Mouse (Mus musculus): ENCODE results near the gene Nup88. TPM values are rescaled to one million over a fixed set of nuclear protein-coding genes. Genes with fewer than 3 reads are reported as not detected.
"Not testable (repeated sequence)": the region's sequence is repeated elsewhere in the genome, so short reads cannot be mapped to it uniquely, and the experiment has no call there.

Gene Nup88
- polyA plus RNA-seq, 1 experiment, result 26.8 TPM

- no peak for DNase-seq
- Histone ChIP-seq H3K4me3 (replicated peaks; ENCODE audit: extremely low read depth, low read depth, low read length) (no peak overlapping the region), H3K4me1 (ENCODE audit: control insufficient read depth, insufficient read depth, low read length) (no peaks in the 10 kb centered on the region; the same call in 1 of the 2 replicates)
- TF ChIP-seq POLR2A (IDR thresholded peaks at IDR 0.05; ENCODE audit: borderline replicate concordance, extremely low read depth, low read depth, low read length) (no peak), CTCF (IDR thresholded peaks at IDR 0.05; ENCODE audit: insufficient read depth, low read length) (no peak)
- WGBS, result 76% methylated on average over 1 of the region's 1 CpGs
These were observed 27.2 kb downstream of the Nup88 start for GRCm38 (mm10) chr11:70942596-70942995.

- H3K4me1 ChIP-seq (ENCODE audit: control insufficient read depth, insufficient read depth, low read length), result no peaks in the 10 kb centered on the region
- no peak for DNase-seq
- TF ChIP-seq POLR2A (IDR thresholded peaks at IDR 0.05; ENCODE audit: borderline replicate concordance, extremely low read depth, low read depth, low read length) (no peak), CTCF (IDR thresholded peaks at IDR 0.05; ENCODE audit: insufficient read depth, low read length) (no peak)
- no peak overlapping the region for H3K4me3 ChIP-seq (replicated peaks; ENCODE audit: extremely low read depth, low read depth, low read length)
- 90% methylated on average over 7 of the region's 7 CpGs for WGBS
These were observed 34.5 kb downstream of the Nup88 start for GRCm38 (mm10) chr11:70935316-70935715.

GRCm38 (mm10) chr11:70931461-70931860, 38.3 kb downstream of the Nup88 start:
- WGBS, result 84% methylated on average over 5 of the region's 5 CpGs
- Histone ChIP-seq H3K4me3 (replicated peaks; ENCODE audit: extremely low read depth, low read depth, low read length) (no peak overlapping the region), H3K4me1 (ENCODE audit: control insufficient read depth, insufficient read depth, low read length) (no peaks in the 10 kb centered on the region)
- no peak for DNase-seq
- no peak for TF ChIP-seq POLR2A (IDR thresholded peaks at IDR 0.05; ENCODE audit: borderline replicate concordance, extremely low read depth, low read depth, low read length)
- no peak for TF ChIP-seq CTCF (IDR thresholded peaks at IDR 0.05; ENCODE audit: insufficient read depth, low read length)

GRCm38 (mm10) chr11:70919524-70919923, 50.2 kb downstream of the Nup88 start:
- no peak for DNase-seq
- H3K4me1 ChIP-seq (ENCODE audit: control insufficient read depth, insufficient read depth, low read length), result no peaks in the 10 kb centered on the region
- TF ChIP-seq CTCF (IDR thresholded peaks at IDR 0.05; ENCODE audit: insufficient read depth, low read length) (no peak), POLR2A (IDR thresholded peaks at IDR 0.05; ENCODE audit: borderline replicate concordance, extremely low read depth, low read depth, low read length) (no peak)
- WGBS, result 80% methylated on average over 4 of the region's 4 CpGs
- no peak overlapping the region for H3K4me3 ChIP-seq (replicated peaks; ENCODE audit: extremely low read depth, low read depth, low read length)

GRCm38 (mm10) chr11:70917896-70918295, 51.9 kb downstream of the Nup88 start:
- Histone ChIP-seq H3K4me3 (replicated peaks; ENCODE audit: extremely low read depth, low read depth, low read length) (no peak overlapping the region), H3K4me1 (ENCODE audit: control insufficient read depth, insufficient read depth, low read length) (no peaks in the 10 kb centered on the region)
- no peak for DNase-seq
- TF ChIP-seq POLR2A (IDR thresholded peaks at IDR 0.05; ENCODE audit: borderline replicate concordance, extremely low read depth, low read depth, low read length), result no peak
- WGBS, result 60% methylated on average over 2 of the region's 2 CpGs

- no peak overlapping the region for H3K4me3 ChIP-seq (replicated peaks; ENCODE audit: extremely low read depth, low read depth, low read length)
- DNase-seq, result no peak
- no peak for TF ChIP-seq CTCF (IDR thresholded peaks at IDR 0.05; ENCODE audit: insufficient read depth, low read length)
- TF ChIP-seq POLR2A (IDR thresholded peaks at IDR 0.05; ENCODE audit: borderline replicate concordance, extremely low read depth, low read depth, low read length), result no peak
- WGBS, result 79% methylated on average over 1 of the region's 1 CpGs
- no peaks in the 10 kb centered on the region for H3K4me1 ChIP-seq (ENCODE audit: control insufficient read depth, insufficient read depth, low read length)
These were observed 57.9 kb downstream of the Nup88 start for GRCm38 (mm10) chr11:70911920-70912319.

- Histone ChIP-seq H3K4me1 (ENCODE audit: control insufficient read depth, insufficient read depth, low read length) (0 out of 2 replicates have a peak, but pooled peaks cover 2% of the 10 kb centered on the region), H3K4me3 (replicated peaks; ENCODE audit: extremely low read depth, low read depth, low read length) (no peak overlapping the region)
- DNase-seq, result no peak
- TF ChIP-seq POLR2A (IDR thresholded peaks at IDR 0.05; ENCODE audit: borderline replicate concordance, extremely low read depth, low read depth, low read length) (no peak), CTCF (IDR thresholded peaks at IDR 0.05; ENCODE audit: insufficient read depth, low read length) (no peak)
- WGBS, result 89% methylated on average over 3 of the region's 3 CpGs
These were observed 58.5 kb downstream of the Nup88 start for GRCm38 (mm10) chr11:70911323-70911722.

- Histone ChIP-seq H3K4me3 (replicated peaks; ENCODE audit: extremely low read depth, low read depth, low read length) (no peak overlapping the region), H3K4me1 (ENCODE audit: control insufficient read depth, insufficient read depth, low read length) (0 out of 2 replicates have a peak, but pooled peaks cover 2% of the 10 kb centered on the region)
- WGBS, result 61% methylated on average over 3 of the region's 3 CpGs
- TF ChIP-seq CTCF (IDR thresholded peaks at IDR 0.05; ENCODE audit: insufficient read depth, low read length) (no peak), POLR2A (IDR thresholded peaks at IDR 0.05; ENCODE audit: borderline replicate concordance, extremely low read depth, low read depth, low read length) (no peak)
- no peak for DNase-seq
These were observed 63.1 kb downstream of the Nup88 start for GRCm38 (mm10) chr11:70906681-70907080.

- not testable (repeated sequence) for DNase-seq; H3K4me1 ChIP-seq (ENCODE audit: control insufficient read depth, insufficient read depth, low read length); H3K4me3 ChIP-seq (replicated peaks; ENCODE audit: extremely low read depth, low read depth, low read length)
- 75% methylated on average over 5 of the region's 5 CpGs for WGBS
These were observed 71.6 kb downstream of the Nup88 start for GRCm38 (mm10) chr11:70898182-70898581.

GRCm38 (mm10) chr11:70897680-70898079, 72.1 kb downstream of the Nup88 start:
- TF ChIP-seq POLR2A (IDR thresholded peaks at IDR 0.05; ENCODE audit: borderline replicate concordance, extremely low read depth, low read depth, low read length) (no peak), CTCF (IDR thresholded peaks at IDR 0.05; ENCODE audit: insufficient read depth, low read length) (no peak)
- no peak overlapping the region for H3K4me3 ChIP-seq (replicated peaks; ENCODE audit: extremely low read depth, low read depth, low read length)
- H3K4me1 ChIP-seq (ENCODE audit: control insufficient read depth, insufficient read depth, low read length), result no peaks in the 10 kb centered on the region; the same call in 1 of the 2 replicates
- DNase-seq, result no peak
- WGBS, result 60% methylated on average over 3 of the region's 3 CpGs

Other genes starting within 250 kb of the Nup88 start
- 1.4 and 2.3 TPM in 2 replicates for gene Zfp3, start 205.8 kb downstream of the Nup88 start, polyA plus RNA-seq (2012; rRNA removed)
- 2.6 and 3.5 TPM in 2 replicates for gene Scimp, start 157.4 kb downstream of the Nup88 start, polyA plus RNA-seq (2012; rRNA removed)
- gene Rabep1, start 125.2 kb downstream of the Nup88 start, polyA plus RNA-seq (2012; rRNA removed), result 3.4 TPM in 2 replicates
- 25.6 and 42.6 TPM in 2 replicates for gene Rpain, start 240 bp upstream of the Nup88 start, polyA plus RNA-seq (2012; rRNA removed)
- gene C1qbp, start 13.1 kb upstream of the Nup88 start, polyA plus RNA-seq (2012; rRNA removed), result 50.9 and 94.1 TPM in 2 replicates
- 16.3 and 20.5 TPM in 2 replicates for gene Dhx33, start 34.5 kb upstream of the Nup88 start, polyA plus RNA-seq (2012; rRNA removed)
- gene Mis12, start 49.6 kb upstream of the Nup88 start, polyA plus RNA-seq (2012; rRNA removed), result 3.2 and 5.1 TPM in 2 replicates
- 9.0 and 15.5 TPM in 2 replicates for gene Derl2, start 49.9 kb upstream of the Nup88 start, polyA plus RNA-seq (2012; rRNA removed)
- gene 6330403K07Rik, start 63.5 kb upstream of the Nup88 start, polyA plus RNA-seq (2012; rRNA removed), result 1.5 and 1.7 TPM in 2 replicates
- 0.10 TPM in 1 of 2 replicates, not detected in the other for gene Nlrp1a, start 174.7 kb upstream of the Nup88 start, polyA plus RNA-seq (2012; rRNA removed)

All from lung, adult 2 months (tissue).